Mouse (Mus musculus): ENCODE measurements around the gene BC052040. TPM values are rescaled to one million over a fixed set of nuclear protein-coding genes. Genes with fewer than 3 reads are reported as not detected.

The BC052040 gene
- total RNA-seq, 4 experiments from 2014 or later: 3.0 to 5.3 (median 3.7) TPM

DNA sequence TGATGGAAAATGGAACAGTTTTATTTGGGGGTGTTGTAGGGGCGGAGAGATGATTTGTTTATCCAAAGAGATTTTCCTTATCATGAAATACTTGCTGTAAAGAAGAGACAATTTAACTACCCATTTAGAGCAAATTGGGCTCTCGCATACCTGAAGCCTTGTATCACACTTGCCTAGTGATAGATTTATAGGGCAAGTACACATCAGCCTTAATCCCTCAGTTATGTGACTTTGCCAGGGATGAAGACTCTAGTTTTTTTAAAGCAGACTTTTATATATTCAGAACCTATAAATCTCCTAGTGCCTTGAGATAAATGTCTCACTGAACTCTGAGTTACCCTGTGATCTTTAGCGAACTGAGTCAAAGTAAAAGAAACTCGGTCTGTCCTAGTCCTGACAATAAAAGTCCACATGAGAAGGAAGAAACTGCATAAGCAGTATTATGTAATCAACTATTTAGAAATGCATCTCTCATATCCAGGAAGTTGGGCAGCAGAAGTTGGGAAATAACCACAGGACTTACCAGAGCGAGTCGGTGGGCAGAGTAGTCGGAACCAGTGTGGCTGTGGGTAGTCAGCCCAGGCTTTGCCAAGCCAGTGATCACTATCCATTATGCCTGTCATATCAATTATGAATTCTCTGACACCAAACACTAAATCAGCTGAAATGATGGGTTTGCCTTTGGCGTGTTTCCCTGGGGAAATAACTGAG, 183.2 kb downstream of the BC052040 start:
- no peak for DNase-seq (ENCODE audit: low spot score in 2 of 2)

DNA sequence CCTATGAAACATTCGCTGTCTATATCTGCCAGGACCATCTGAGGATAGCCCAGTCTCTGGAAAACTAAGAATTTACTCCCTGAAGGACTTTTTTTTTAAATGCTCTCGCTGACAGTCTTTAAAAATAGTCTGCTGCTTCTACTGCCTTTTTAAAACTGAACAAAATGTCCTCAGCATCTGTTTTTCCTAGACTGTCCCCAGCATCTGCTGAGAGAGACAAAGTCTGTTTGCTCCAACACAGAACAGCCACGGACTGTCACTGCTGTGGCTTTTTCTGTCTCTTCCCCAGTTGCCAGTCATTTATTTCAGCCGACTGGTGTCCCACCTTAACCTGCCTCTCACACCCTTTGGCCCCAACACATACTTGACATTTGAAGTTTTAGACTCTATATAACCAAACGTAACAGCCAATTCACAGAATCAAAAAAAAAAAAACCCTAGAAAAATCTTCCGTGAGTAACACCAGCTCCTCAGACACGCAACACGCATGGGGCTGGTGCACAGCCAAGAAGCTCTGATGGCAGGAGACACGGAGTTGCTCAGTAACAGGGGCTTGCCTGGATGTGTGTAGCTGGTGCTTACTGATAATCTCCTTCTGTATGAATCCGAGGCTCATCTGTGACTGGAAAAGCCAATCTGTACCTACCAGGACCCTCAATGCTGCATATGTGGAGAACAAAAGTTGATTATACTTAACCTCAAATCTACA, 188.2 kb downstream of the BC052040 start:
- no peak for DNase-seq (ENCODE audit: low spot score in 2 of 2)

DNA sequence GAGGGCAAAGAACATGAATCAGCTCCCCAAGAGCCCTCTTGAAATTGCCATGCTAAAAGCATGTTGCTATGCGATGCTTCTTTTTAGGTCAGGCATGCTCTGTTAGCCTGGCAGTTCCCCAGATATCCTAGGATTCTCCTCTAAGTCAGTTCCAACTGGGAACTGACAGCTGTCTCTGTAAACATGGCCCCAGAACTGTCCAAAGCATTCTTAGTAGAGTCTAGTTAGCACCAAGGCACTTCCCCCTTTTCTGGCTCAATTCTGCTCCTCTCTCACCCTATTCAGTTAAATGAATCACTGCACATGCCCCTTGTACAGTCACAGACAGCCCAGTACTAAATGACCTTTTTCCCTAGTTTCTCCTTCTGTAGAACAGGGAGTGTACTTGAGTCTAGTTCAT, 191.2 kb downstream of the BC052040 start:
- DNase-seq (ENCODE audit: low spot score in 2 of 2): no peak

DNA sequence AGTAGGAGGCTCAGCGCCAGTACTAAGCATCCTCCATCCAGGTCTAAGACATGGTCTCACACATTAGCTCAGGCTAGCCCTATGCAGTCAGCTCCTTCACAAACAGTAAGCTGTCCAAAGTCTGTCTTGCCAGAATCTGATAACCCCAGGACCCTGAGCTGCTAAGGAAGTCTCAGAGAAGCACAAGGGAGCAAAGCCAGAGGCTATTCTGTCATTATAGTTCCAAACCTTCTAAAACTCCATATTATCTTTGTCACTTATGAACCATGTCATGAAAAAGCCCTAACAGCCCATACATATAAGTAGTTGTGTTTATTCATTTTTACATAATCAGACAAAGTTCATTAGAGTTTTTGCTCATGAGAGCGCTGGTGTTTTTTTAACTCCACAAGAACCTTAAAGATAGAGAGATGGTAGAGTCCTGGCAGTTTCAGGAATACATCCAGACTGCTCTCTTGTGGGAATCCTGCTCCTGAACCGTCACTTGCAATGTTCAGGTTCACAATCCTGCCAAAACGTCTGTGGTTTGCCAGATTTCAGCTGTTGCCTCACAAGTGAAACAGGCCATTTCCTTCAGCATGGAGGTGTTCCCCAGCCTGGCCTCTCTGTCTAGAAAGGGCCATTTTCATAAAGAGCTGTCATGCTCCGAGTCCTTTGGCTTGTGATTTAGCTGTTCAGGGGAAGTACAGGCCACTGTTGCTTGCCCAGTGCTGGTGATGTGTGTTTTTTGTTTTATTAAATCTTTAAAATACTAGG, 192.8 kb downstream of the BC052040 start:
- no peak for DNase-seq (ENCODE audit: low spot score in 2 of 2)

DNA sequence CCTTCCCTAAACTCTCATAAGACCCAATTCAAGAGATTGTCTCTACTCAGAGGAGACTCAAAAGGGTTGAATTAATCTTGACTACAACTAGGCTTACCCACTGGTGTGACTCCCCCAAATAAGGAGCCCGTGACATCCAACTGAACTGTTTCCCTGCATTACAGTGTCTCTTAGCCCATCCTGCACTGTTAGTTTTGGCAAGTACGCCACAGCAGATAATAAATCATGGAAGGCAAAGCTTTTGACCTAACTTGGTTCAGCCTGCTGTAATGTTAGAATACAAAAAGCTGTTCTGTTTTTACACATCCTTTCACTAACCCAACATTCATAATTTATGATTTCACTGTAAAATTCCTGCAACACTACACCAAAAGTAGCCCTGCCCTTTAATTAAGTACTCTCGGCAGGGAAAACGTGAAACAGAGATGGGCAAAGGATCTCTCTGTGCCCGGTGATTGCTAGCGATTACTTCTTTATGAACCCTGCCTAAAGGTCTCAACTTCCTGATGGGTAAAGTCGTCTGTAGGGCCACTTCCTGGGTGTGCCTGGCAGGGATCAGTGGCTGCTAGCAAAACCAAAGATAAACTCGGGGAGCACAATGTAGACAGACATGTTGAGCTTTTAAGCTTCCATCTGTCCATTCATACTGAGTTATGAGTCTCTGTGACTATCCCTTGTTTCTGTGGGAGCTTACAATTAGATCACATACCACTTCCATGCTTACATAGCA, 194.1 kb downstream of the BC052040 start:
- no peak for DNase-seq (ENCODE audit: low spot score in 2 of 2)

DNA sequence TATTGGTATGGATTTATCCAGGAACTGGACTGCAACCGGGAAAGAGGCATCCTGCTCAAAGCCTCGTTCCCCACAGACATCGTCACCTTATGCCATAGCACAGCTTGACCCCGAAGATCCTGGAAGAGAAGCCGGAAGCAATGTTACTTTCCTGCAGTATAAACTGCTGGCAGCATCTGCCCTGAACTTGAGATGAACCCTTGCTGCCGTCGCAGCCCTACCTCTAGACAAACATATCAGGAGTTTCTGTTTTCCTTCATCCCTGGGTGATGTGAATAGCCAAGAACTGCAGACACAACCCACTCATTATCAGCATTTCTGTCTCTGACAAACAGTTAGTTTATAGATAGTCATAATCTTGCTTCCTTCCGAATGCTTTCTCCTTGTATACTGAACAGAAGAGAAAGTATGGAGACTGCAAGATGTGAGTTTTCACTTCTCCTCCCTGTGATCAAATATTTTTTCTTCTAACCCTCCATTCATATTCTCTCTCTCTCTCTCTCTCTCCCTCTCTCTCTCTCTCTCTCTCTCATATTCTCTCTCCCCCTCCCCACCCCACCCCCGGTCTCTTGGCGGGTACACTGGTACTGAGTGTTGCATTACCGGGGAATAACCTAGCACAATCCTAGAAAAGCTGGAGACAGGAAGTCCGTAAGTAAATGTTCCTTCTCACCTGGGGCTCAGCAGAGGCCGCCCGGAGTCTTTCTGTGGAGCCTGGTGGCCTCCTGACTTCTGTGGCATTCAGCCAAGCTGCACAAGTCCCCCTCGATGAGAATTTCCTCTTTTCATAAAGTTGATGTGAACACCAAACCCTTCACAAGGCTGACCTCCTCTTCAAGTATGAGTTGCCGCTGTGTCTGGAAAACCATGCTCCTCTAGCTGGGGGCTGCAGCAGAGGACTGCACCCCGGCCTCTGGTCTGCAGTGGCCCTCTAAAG, 195.7 kb downstream of the BC052040 start:
- no peak for DNase-seq (ENCODE audit: low spot score in 2 of 2)

DNA sequence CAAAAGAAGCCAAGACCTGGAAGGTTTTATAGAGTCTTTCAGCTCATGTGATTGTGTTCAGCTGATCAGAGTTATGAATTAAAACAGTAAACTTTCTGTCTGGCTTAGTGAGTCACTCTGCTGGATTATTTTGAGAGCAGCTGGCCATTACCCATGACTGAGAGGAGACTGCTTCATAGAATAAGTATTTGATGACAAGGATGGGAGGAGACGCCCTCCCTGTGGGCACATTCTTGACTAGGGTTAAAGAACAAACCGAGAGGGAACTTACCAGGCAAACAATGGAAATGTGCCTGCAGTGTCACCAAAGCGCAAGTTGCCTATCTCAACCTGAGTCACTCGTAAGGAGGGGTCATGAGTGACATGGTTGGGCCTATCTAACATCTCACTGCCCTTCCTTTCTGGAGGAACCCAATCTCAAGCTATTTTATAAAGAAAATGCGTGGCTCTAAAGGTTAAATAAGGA, 199.1 kb downstream of the BC052040 start:
- DNase-seq (ENCODE audit: low spot score in 2 of 2): no peak

DNA sequence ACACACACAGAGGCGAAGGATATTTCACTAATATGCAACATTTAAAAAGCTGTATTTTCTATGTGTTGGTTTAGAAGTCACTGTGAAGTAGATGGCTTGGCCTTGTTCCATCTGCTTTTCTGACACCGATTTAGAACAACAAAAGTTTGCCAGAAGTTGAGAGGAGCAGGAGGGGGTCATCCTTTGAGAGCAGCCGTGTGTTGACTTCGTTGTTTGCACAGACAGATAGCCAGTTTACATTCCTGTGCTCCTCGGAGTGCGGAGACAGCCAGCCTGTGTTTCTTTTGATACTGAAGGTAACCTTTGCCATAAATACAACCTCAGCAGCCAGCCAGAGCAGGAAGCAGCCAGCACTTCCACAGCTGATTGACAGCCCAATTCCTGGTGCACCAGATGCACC, 204.2 kb downstream of the BC052040 start:
- DNase-seq (ENCODE audit: low spot score in 2 of 2): no peak

DNA sequence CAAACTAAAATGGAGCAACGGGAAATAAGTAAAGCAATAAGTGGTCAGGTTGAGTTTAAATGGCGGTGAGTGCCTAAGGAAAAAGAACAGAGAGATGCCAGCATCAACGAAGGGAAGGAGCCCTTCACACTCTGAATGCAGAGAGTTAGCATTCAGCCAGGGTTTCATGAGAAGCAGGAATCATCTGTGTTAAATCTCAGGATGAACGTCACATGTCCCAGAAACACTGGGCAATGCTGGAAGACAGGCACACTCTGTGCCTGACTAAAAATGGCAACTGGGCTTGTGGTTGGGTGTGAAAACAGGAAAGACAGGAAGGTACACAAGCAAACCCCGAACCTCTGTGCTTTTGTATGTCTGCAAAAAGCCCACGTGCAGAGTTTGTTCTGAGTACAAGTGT, 217.3 kb downstream of the BC052040 start:
- DNase-seq (ENCODE audit: low spot score in 2 of 2): no peak

DNA sequence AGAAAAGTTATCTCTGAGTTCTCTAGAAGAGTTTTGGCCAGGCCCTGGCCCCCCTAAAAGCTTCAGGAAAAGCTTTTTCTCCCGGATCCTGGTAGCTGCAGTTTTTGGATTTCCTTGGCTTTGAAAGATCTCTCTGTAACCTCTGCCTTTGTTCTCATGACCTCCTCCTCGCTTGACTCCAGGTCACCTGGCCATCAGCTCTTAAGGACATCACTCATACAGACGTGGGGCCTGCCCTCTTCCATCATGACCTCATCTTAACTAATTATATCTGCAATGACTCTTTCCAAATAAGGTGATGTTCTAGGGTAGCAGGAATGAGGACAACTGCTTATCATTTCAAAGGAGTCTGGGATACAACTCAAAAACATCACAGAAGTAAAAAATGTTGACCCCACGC, 226.9 kb downstream of the BC052040 start:
- no peak for DNase-seq (ENCODE audit: low spot score in 2 of 2)

DNA sequence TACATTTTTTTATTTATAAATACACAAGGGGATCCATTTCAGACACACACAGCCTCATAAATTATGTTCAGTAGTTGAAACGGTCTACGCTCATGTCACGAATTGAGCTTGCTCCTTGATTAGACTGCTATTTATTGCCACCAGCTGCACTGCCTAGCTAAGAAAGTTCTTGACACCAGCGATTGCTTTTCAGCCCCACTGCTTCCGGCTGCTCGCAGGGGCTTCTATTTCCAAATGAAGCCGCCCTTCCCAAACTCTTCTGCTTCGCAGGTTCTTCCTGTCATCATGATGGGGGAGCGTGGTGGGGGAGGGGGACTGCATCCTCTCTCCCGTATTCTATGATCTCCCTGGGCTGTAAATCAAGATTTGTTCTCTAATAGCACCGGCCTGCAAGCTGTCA, 231.8 kb downstream of the BC052040 start:
- DNase-seq (ENCODE audit: low spot score in 2 of 2): no peak

DNA sequence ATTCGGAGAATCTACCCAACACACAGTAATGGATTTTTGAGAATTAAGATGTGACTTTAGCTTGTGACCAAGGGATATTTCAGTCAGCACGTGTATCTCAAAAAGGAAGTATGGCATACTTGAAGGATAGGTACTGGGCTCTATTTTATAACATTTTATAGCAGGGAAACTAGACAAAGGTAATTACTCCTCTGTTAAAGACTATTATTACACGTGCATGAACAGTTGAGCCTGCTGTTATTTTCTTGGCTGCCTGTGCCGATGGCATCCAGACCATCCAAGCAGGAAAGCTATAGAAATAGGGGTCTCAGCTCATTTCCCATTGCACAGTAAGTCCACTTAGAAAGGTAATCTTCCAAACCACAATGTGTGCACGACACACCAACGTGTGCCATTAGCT, 232.2 kb downstream of the BC052040 start:
- no peak for DNase-seq (ENCODE audit: low spot score in 2 of 2)

DNA sequence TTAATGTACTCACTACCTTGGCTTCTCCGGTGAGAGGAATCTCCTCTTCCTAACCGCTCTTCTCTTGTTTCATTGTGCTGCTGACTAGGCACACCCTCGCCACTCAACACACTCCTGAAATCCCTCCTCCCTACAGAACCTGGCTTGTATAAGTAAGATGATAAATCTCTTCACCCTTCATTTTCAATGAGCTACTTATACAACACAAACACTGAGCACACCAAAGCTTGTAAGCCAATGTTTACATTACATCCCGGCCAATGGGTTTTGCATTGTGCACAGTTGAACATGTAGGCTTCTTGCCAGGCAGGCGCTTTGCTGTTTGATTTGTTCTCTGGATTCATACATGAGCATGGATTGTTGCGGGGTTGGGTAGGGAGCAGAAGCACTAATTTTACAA, 236.4 kb downstream of the BC052040 start:
- DNase-seq (ENCODE audit: low spot score in 2 of 2): no peak

DNA sequence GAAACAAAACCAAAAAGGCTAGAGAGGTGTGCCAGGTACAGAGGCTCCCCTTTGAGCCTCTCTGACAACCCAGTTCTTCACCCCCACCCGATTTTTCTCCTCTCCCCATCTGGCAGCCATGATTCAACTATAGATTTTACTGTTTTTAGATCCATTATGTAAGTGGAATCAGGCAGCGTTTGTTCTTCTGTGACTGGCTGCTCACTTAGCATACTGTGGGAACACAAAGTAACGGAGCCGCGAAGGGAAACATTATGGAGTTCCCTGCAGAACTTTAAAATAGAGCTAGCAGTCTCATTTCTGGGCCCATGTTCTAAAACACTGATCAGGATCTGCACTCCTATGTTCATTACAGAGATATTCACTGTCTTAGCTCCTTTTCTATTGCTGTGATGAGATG, 240.8 kb downstream of the BC052040 start:
- no peak for DNase-seq (ENCODE audit: low spot score in 2 of 2)

Small RNA genes within 50 kb of the gene (microRNA-seq; reads per million reads assigned to microRNA genes)
- not detected for gene Mir1951
